Mouse (Mus musculus): Measurements from ENCODE around the gene Pecr.
"Not testable (repeated sequence)": the region's sequence is repeated elsewhere in the genome, so short reads cannot be mapped to it uniquely, and the experiment has no call there.

Pecr gene

DNA sequence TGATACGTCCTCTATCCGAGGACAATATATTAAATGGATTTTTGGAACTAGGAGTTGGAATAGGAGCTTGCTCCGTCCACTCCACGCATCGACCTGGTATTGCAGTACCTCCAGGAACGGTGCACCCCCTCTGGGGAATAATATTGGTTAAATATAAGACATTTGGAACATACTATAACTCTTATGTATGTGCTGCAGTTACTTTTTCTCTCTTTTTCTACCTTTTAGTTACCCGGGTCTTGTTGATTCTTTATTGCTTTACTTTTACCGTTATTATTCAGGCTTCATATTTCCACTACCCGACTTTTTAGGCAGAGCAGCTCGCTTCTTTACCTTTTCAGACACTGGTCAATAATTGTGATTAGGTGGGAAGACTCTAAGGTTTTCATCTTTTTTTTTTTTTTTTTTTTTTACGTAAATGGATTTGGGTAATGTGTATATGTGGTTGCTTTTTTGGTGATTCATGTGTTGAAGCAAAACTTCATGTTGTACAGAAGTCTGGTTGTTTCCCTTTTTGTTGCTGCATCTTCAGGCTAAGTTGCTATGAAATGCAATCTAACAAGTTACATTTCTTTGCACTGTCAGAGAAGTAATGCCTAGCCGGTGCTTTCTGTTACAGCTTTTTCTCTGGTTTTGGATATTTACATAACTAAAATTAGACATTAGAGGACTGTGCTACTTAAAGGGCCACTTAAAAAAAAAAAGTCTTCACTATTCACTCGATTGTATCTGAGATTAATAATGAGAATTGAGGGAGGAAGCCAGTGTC lies 46.9 kb downstream of the Pecr start:
- peak; percentile 43 for DNase-seq (ENCODE audit: low read depth, low spot score)

GRCm38 (mm10) chr1:72236363-72237006 lies 47.6 kb downstream of the Pecr start:
- DNase-seq (ENCODE audit: low read depth, low spot score) = peak; percentile 78

DNA sequence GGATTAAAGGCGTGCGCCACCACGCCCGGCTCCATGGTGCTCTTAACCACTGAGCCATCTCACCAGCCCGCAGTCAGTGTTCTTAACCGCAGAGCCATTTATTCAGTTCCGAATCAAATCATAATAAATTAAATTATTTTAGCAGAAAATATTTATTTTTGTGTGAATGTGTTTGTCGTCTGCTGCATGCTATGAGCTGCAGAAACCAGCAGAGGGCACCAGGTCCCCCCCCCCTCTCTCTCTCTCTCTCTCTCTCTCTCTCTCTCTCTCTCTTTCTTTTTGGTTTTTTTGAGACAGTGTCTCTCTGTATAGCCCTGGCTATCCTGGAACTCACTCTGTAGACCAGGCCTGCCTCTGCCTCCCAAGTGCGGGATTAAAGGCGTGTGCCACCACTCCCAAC lies 51.5 kb downstream of the Pecr start:
- not testable (repeated sequence) for DNase-seq (ENCODE audit: low read depth, low spot score)

- DNase-seq (ENCODE audit: low read depth, low spot score) = no peak
Observed at GRCm38 (mm10) chr1:72228974-72229373, 55.1 kb downstream of the Pecr start.

DNA sequence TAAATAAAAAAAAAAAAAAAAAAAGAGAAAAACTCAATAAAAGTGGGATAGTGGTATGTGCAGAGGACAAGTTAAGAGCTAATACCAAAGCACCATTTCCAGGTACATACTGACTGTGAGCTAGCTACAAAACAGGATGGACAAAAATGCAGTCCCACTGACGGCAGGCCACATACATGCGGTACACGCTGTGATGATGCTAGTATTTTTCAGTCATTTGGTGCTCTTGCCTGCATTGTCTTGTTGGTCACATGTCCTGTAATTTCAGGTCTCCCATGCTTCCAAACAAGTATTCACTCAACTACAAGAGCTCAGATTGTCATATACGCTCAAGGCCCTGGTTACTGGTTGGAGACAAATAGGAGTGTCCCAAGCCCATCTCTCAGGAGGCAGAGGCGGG lies 56.6 kb downstream of the Pecr start:
- no peak for DNase-seq (ENCODE audit: low read depth, low spot score)

DNA sequence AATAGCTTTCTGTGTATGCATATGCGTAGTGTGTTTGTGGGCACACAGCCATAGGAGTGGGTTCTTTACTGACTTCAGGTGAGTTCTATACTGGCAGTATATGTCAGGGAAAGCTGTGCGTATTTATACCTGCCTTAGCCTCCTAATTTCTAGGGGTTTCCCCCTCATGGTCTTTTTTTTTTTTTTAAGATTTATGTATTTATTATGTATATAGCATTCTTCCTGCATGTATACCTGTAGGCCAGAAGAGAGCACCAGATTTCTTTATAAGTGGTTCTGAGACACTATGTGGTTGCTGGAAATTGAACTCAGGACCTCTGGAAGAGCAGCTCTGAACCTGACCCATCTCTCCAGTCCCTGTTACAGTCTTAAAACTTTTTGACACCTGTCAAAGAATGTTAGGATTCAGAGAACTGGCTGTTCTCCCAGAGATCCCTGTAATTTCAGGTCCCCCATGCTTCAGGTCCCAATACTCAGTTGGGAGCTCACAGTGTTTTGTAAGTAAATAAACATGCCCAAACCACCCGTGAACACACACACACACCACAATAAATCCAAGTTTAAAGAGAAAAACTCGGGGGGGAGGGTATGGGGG lies 57.1 kb downstream of the Pecr start:
- no peak for DNase-seq (ENCODE audit: low read depth, low spot score)

GRCm38 (mm10) chr1:72226172-72226886 lies 57.8 kb downstream of the Pecr start:
- DNase-seq (ENCODE audit: low read depth, low spot score) = peak; percentile 77

DNA sequence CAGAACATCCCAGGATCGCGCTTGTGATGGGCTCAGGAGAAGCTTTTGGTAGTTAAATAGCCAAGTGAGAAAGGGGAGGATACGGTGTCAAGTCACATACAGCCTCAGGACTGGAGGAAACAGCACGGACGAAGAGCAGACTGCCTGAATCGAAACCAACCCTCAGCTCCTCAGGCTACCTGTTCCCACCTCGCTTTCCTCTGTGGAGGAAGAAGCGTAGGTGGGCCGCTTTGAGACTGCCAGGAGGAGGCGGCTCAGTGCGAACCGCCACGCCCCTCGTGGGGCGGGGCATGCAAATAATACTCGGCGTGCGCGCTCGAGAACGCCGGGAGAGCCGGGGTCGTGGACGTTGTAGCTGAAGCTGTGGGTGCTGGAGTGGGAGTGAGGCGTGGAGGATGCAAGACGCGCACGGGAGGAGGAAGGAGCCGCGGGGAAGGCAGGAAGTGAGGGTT lies 58.4 kb downstream of the Pecr start:
- DNase-seq (ENCODE audit: low read depth, low spot score) = peak; percentile 88

- no peak for DNase-seq (ENCODE audit: low read depth, low spot score)
Observed at GRCm38 (mm10) chr1:72225054-72225718, 58.9 kb downstream of the Pecr start.

GRCm38 (mm10) chr1:72220008-72220407 lies 64.1 kb downstream of the Pecr start:
- DNase-seq (ENCODE audit: low read depth, low spot score) = no peak

- no peak for DNase-seq (ENCODE audit: low read depth, low spot score)
Observed at GRCm38 (mm10) chr1:72219116-72219515, 65.0 kb downstream of the Pecr start.

- DNase-seq (ENCODE audit: low read depth, low spot score) = no peak
Observed at GRCm38 (mm10) chr1:72218626-72219025, 65.5 kb downstream of the Pecr start.

GRCm38 (mm10) chr1:72216761-72217160 lies 67.4 kb downstream of the Pecr start:
- no peak for DNase-seq (ENCODE audit: low read depth, low spot score)

DNA sequence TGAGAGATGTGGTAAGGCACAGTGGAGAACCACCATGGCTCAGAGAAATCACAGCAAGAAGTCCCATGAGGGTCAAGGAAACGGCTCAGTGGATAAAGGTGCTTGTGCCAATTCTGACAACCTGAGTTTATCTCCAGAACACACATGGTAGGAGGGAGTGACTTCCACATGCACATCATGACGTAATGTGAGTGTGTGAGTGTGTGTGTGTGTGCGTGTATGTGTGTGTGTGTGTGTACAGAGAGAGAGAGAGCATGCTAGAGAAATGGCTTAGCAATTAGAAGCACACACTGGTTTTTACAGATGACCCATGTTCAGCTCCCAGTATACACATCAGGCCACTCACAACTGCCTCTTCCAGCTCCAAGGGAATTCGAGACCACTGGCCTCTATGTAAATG lies 68.9 kb downstream of the Pecr start:
- no peak for DNase-seq (ENCODE audit: low read depth, low spot score)

GRCm38 (mm10) chr1:72214470-72214961 lies 69.6 kb downstream of the Pecr start:
- DNase-seq (ENCODE audit: low read depth, low spot score) = no peak

- no peak for DNase-seq (ENCODE audit: low read depth, low spot score)
Observed at GRCm38 (mm10) chr1:72213954-72214353, 70.2 kb downstream of the Pecr start.

GRCm38 (mm10) chr1:72211701-72212699 lies 72.1 kb downstream of the Pecr start, which contains the start of gene Mreg:
Mreg (minus strand) TSS chr1:72212307.
- DNase-seq (ENCODE audit: low read depth, low spot score) = peak; percentile 79

DNA sequence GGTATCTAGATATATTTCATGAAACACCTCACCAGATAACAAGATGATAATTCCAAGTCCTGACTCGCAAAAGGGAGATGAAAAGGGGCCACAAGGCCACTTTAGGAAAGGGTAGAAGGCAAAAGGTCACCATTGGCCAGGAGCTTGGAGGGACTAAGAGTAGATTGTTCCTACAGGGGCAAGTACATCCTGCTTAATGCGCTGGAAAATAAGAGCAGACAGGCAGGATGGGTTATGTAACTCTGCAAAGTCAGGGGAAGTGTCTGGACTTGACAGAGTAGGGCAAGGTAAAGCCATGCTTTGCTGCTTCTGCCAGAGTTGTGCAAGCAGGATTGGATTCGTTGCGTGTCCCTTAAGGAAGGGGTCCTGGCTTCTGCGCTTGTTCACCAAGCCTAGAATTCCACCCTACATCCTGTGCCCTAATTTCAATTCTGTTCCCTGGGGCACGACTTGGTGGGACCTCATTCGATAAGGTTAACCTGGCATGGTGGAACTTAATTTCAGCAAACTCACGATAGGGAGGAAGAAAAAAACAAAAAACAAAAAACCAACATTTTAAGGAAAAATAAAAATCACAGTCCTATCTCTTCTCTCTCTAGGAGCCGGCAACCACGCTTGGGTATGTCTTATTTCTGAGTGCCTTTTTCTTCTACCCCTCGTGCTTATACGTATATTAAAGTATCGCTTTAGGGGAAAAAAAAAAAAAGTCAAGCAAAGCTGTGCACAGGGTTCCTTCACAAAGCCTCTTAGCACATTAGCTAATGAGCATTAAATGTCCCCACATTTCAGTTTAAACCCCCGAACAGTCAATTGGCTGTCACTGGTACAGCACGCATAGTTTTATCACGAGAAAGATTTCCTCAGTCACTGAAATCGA lies 73.1 kb downstream of the Pecr start:
- no peak for DNase-seq (ENCODE audit: low read depth, low spot score)
